ENCODE assay signal across 8 mouse cellular contexts in the genomic region with DNA sequence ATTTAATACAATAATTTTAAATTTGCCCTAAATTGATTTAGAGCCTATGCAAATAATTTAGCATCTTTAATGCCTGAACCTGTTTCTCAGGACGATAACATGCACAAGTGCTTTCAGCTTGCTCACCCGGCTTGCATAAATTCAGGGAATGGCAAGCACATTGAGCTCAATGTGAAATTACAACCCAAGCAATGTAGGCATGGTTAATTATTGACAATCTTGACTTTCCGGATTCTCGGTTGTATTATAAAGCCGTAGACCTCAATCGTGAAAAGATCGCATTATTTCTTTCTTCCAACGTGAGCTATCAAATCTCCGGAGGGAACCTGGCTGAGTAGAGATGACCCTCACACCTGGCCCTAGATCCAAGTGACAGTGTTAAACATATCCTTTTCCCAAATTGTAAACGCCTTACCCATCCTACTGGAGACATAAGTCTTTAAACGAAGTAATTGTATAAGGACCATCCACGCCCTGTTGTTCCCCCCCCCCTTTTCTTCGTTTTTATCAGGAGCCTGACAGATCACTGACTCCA. TPM values are rescaled to one million over a fixed set of nuclear protein-coding genes. Genes with fewer than 3 reads are reported as not detected.
DNase-seq lines count a peak whose midpoint lies in the region; ATAC-seq and TF ChIP-seq lines count a peak whose summit lies in the region.

No protein-coding gene starts in this region.

- H3K9me3 ChIP-seq in hindbrain, embryonic 13.5 days = no peaks in the 10 kb centered on the region
- no peaks in the 10 kb centered on the region for H3K9me3 ChIP-seq in liver, embryonic 11.5 days (ENCODE audit: control insufficient read depth, low read length)

- H3K36me3 ChIP-seq in testis, adult 2 months (ENCODE audit: control insufficient read depth, insufficient read depth, low read length) = peaks cover 1% of the 10 kb centered on the region; the same call in 1 of the 2 replicates
- peaks cover 2% of the 10 kb centered on the region; the same call in 1 of the 2 replicates for H3K36me3 ChIP-seq in hindbrain, embryonic 13.5 days
- no peaks in the 10 kb centered on the region for H3K36me3 ChIP-seq in liver, embryonic 11.5 days (ENCODE audit: control insufficient read depth, insufficient read depth, low read length)
- H3K36me3 ChIP-seq in small intestine, adult 2 months (ENCODE audit: control insufficient read depth, insufficient read depth, low read length) = peaks cover 1% of the 10 kb centered on the region; the same call in 1 of the 2 replicates

- 10% methylated on average over 13 of the region's 13 CpGs for WGBS in hindbrain, embryonic 13.5 days
- WGBS in liver, embryonic 11.5 days = 18% methylated on average over 13 of the region's 13 CpGs
- 7% methylated on average over 13 of the region's 13 CpGs for WGBS in small intestine, adult 2 months

- H3K9ac ChIP-seq in hindbrain, embryonic 13.5 days = peak overlapping the region; percentile 91
- peak overlapping the region; percentile 78 for H3K9ac ChIP-seq in liver, embryonic 11.5 days (ENCODE audit: low read depth, low read length)

- TF ChIP-seq CTCF in testis, adult 2 months (IDR thresholded peaks at IDR 0.05; ENCODE audit: control insufficient read depth, insufficient read depth, insufficient replicate concordance, low read depth, low read length) = no peak
- TF ChIP-seq CTCF in small intestine, adult 2 months (IDR thresholded peaks at IDR 0.05; ENCODE audit: extremely low read depth, insufficient read length, insufficient replicate concordance, low read depth, low read length) = no peak

- H3K4me1 ChIP-seq in testis, adult 2 months (ENCODE audit: control insufficient read depth, insufficient read depth, low read length) = peaks cover 2% of the 10 kb centered on the region; the same call in 1 of the 2 replicates
- peaks cover 12% of the 10 kb centered on the region; the same call in 1 of the 2 replicates for H3K4me1 ChIP-seq in hindbrain, embryonic 13.5 days (replicated peaks)
- peaks cover 21% of the 10 kb centered on the region for H3K4me1 ChIP-seq in liver, embryonic 11.5 days (replicated peaks; ENCODE audit: control insufficient read depth, insufficient read depth, low read length)
- H3K4me1 ChIP-seq in small intestine, adult 2 months (ENCODE audit: control insufficient read depth, insufficient read depth, insufficient read length, low read length) = peaks cover 11% of the 10 kb centered on the region

- peak overlapping the region; percentile 68 for H3K4me2 ChIP-seq in hindbrain, embryonic 13.5 days
- H3K4me2 ChIP-seq in liver, embryonic 11.5 days = peak overlapping the region; percentile 69

- H3K27ac ChIP-seq in testis, adult 2 months (ENCODE audit: control insufficient read depth, insufficient read depth, low read depth, low read length) = peak overlapping the region; percentile 91
- peak overlapping the region; percentile 96 for H3K27ac ChIP-seq in hindbrain, embryonic 13.5 days
- peak overlapping the region; percentile 95; the same call in 1 of the 2 replicates for H3K27ac ChIP-seq in liver, embryonic 11.5 days (ENCODE audit: low read depth, low read length)
- H3K27ac ChIP-seq in small intestine, adult 2 months (ENCODE audit: insufficient read depth, low read depth, low read length) = peak overlapping the region; percentile 100

- no peak for DNase-seq in testis, postnatal 14 days (ENCODE audit: low spot score)
- DNase-seq in liver, embryonic 11.5 days (ENCODE audit: low spot score) = peak; percentile 39
- DNase-seq in left cerebral cortex, adult 18-20 months (ENCODE audit: low spot score in 2 of 2) = no peak
- DNase-seq in adipocyte (ENCODE audit: low spot score) = no peak
- DNase-seq in adrenal gland, postnatal 25 days = no peak

- no peaks in the 10 kb centered on the region for H3K27me3 ChIP-seq in testis, adult 2 months (ENCODE audit: control insufficient read depth, insufficient read depth, low read length)
- H3K27me3 ChIP-seq in hindbrain, embryonic 13.5 days = peaks cover 12% of the 10 kb centered on the region
- H3K27me3 ChIP-seq in liver, embryonic 11.5 days (replicated peaks; ENCODE audit: control insufficient read depth, insufficient read depth, low read length) = no peaks in the 10 kb centered on the region
- no peaks in the 10 kb centered on the region for H3K27me3 ChIP-seq in small intestine, adult 2 months (ENCODE audit: control insufficient read depth, insufficient read depth, low read length)

- no peak for ATAC-seq in hindbrain, embryonic 13.5 days (ENCODE audit: low FRiP score)
- ATAC-seq in liver, embryonic 11.5 days (replicated peaks; ENCODE audit: low FRiP score) = no peak

- H3K4me3 ChIP-seq in testis, adult 2 months (ENCODE audit: control insufficient read depth, low read depth, low read length) = peak overlapping the region; percentile 92
- H3K4me3 ChIP-seq in hindbrain, embryonic 13.5 days = peak overlapping the region; percentile 86
- H3K4me3 ChIP-seq in liver, embryonic 11.5 days (ENCODE audit: low read depth, low read length) = peak overlapping the region; percentile 77
- peak overlapping the region; percentile 95 for H3K4me3 ChIP-seq in small intestine, adult 2 months (ENCODE audit: low read depth, low read length)

- no peak for TF ChIP-seq POLR2A in testis, adult 2 months (IDR thresholded peaks at IDR 0.05; ENCODE audit: control insufficient read depth, low read depth, low read length)
- TF ChIP-seq POLR2A in small intestine, adult 2 months (IDR thresholded peaks at IDR 0.05; ENCODE audit: low read depth, low read length) = no peak

RNA-seq across cellular contexts. Expression of gene Fam20b, which starts 1.1 kb away (rescaled TPM):
- 23.3 and 27.7 TPM in 2 replicates for polyA plus RNA-seq in testis, adult 2 months (2012; rRNA removed)
- polyA plus RNA-seq in hindbrain, embryonic 13.5 days (2015; fragmentation: Nextera tagmentation; extraction: Ambion mirVana) = 27.0 and 27.9 TPM in 2 replicates
- 22.1 and 22.2 TPM in 2 replicates for polyA plus RNA-seq in liver, embryonic 11.5 days (2014; fragmentation: Nextera tagmentation; extraction: Ambion mirVana)
- 12.7 and 25.7 TPM in 2 replicates for polyA plus RNA-seq in small intestine, adult 2 months (2012; rRNA removed)
- 10 to 100 TPM; 78.2 to 80.1 TPM for total RNA-seq in left cerebral cortex, adult 18-20 months (2021)
- total RNA-seq in adrenal gland, postnatal 25 days (2021) = 47.6 and 58.9 TPM in 2 replicates

RNA-seq across cellular contexts. Expression of gene Tor3a, which starts 43.7 kb away (rescaled TPM):
- 0.90 and 0.94 TPM in 2 replicates for polyA plus RNA-seq in testis, adult 2 months (2012; rRNA removed)
- polyA plus RNA-seq in hindbrain, embryonic 13.5 days (2015; fragmentation: Nextera tagmentation; extraction: Ambion mirVana) = 3.2 and 5.9 TPM in 2 replicates
- polyA plus RNA-seq in liver, embryonic 11.5 days (2014; fragmentation: Nextera tagmentation; extraction: Ambion mirVana) = 4.0 and 4.3 TPM in 2 replicates
- 21.5 and 31.0 TPM in 2 replicates for polyA plus RNA-seq in small intestine, adult 2 months (2012; rRNA removed)
- total RNA-seq in left cerebral cortex, adult 18-20 months (2021) = 1 to 10 TPM; 6.3 to 7.5 TPM
- total RNA-seq in adrenal gland, postnatal 25 days (2021) = 13.8 and 19.3 TPM in 2 replicates
